Mouse (Mus musculus): Measurements from ENCODE around the gene Olfr523.

GRCm38 (mm10) chr7:140208677-140209076 is 35.7 kb downstream of the Olfr523 start:
- TF ChIP-seq CTCF (IDR thresholded peaks at IDR 0.05; ENCODE audit: borderline replicate concordance, extremely low read depth, insufficient read depth, insufficient read length) (no peak), POLR2A (IDR thresholded peaks at IDR 0.05; ENCODE audit: borderline replicate concordance, extremely low read depth, insufficient read depth, insufficient read length, poor library complexity, severe bottlenecking) (no peak)

All from brain, embryonic 14.5 days (tissue).